Mouse (Mus musculus): ENCODE results near the gene Idh3a.
A peak's percentile ranks its signal among the peaks of the same experiment; 100 is the strongest.
"Not testable (repeated sequence)": the region's sequence is repeated elsewhere in the genome, so short reads cannot be mapped to it uniquely, and the experiment has no call there.

The Idh3a gene

GRCm38 (mm10) chr9:54586199-54587061 is at the start of gene Idh3a:
Idh3a (plus strand) TSS chr9:54586334.
- DNase-seq (ENCODE audit: low read depth), result peak; percentile 98

- DNase-seq (ENCODE audit: low read depth), result no peak
These were observed 49.1 kb upstream of the Idh3a start for GRCm38 (mm10) chr9:54537030-54537429.

- DNase-seq (ENCODE audit: low read depth), result no peak
These were observed 48.7 kb upstream of the Idh3a start for GRCm38 (mm10) chr9:54537480-54537879.

GRCm38 (mm10) chr9:54538244-54538643 is 47.9 kb upstream of the Idh3a start:
- no peak for DNase-seq (ENCODE audit: low read depth)

- no peak for DNase-seq (ENCODE audit: low read depth)
These were observed 47.5 kb upstream of the Idh3a start, which contains the start of gene Sh2d7 for GRCm38 (mm10) chr9:54538684-54539083. Sh2d7 (plus strand) TSS chr9:54538984.

GRCm38 (mm10) chr9:54540801-54541200 is 45.3 kb upstream of the Idh3a start:
- no peak for DNase-seq (ENCODE audit: low read depth)

GRCm38 (mm10) chr9:54544212-54544953 is 41.8 kb upstream of the Idh3a start:
- no peak for DNase-seq (ENCODE audit: low read depth)

- DNase-seq (ENCODE audit: low read depth), result no peak
These were observed 41.2 kb upstream of the Idh3a start for GRCm38 (mm10) chr9:54544954-54545315.

GRCm38 (mm10) chr9:54547536-54547935 is 38.6 kb upstream of the Idh3a start:
- peak; percentile 73 for DNase-seq (ENCODE audit: low read depth)

- DNase-seq (ENCODE audit: low read depth), result no peak
These were observed 36.7 kb upstream of the Idh3a start for GRCm38 (mm10) chr9:54549433-54549832.

GRCm38 (mm10) chr9:54552409-54552808 is 33.7 kb upstream of the Idh3a start:
- DNase-seq (ENCODE audit: low read depth), result peak; percentile 56

- no peak for DNase-seq (ENCODE audit: low read depth)
These were observed 31.1 kb upstream of the Idh3a start for GRCm38 (mm10) chr9:54555044-54555443.

- no peak for DNase-seq (ENCODE audit: low read depth)
These were observed 27.4 kb upstream of the Idh3a start for GRCm38 (mm10) chr9:54558731-54559130.

GRCm38 (mm10) chr9:54559771-54560471 is 26.2 kb upstream of the Idh3a start, which contains the start of gene Cib2:
Cib2 (minus strand) TSS chr9:54560218.
- DNase-seq (ENCODE audit: low read depth), result peak; percentile 82

GRCm38 (mm10) chr9:54560831-54561601 is 25.1 kb upstream of the Idh3a start:
- no peak for DNase-seq (ENCODE audit: low read depth)

- DNase-seq (ENCODE audit: low read depth), result no peak
These were observed 19.2 kb upstream of the Idh3a start for GRCm38 (mm10) chr9:54566958-54567357.

GRCm38 (mm10) chr9:54568732-54569131 is 17.4 kb upstream of the Idh3a start:
- no peak for DNase-seq (ENCODE audit: low read depth)

GRCm38 (mm10) chr9:54571130-54571839 is 14.8 kb upstream of the Idh3a start:
- no peak for DNase-seq (ENCODE audit: low read depth)

GRCm38 (mm10) chr9:54583712-54584111 is 2.4 kb upstream of the Idh3a start:
- DNase-seq (ENCODE audit: low read depth), result no peak

- not testable (repeated sequence) for DNase-seq (ENCODE audit: low read depth)
These were observed 2.0 kb upstream of the Idh3a start for GRCm38 (mm10) chr9:54584127-54584526.

GRCm38 (mm10) chr9:54585839-54586198 is 315 bp upstream of the Idh3a start:
- DNase-seq (ENCODE audit: low read depth), result no peak

Data from induced T-regulatory cell, adult 2 months (primary cell).